Mouse (Mus musculus) heart, adult 2 months (tissue): ENCODE results near the gene Myo10.

Experiments used
- CTCF ChIP-seq: fragments of 200-600 bp; IDR thresholded peaks from 2 replicates; pipeline ENCODE4 v1.8.1; 2022; ENCODE audit warnings: antibody characterized with exemption, mild to moderate bottlenecking, moderate library complexity
- EP300 ChIP-seq: fragments of 200-500 bp; IDR thresholded peaks from 2 replicates; pipeline ENCODE4 v1.6.1; 2011; ENCODE audit warnings: low read depth, low read length, control low read depth; ENCODE audit not compliant: insufficient read depth
- POLR2A ChIP-seq: fragments of 200-500 bp; IDR thresholded peaks from 2 replicates; pipeline ENCODE4 v1.6.1; 2011; ENCODE audit warnings: mild to moderate bottlenecking, low read depth, low read length, control low read depth; ENCODE audit not compliant: insufficient read depth

DNA sequence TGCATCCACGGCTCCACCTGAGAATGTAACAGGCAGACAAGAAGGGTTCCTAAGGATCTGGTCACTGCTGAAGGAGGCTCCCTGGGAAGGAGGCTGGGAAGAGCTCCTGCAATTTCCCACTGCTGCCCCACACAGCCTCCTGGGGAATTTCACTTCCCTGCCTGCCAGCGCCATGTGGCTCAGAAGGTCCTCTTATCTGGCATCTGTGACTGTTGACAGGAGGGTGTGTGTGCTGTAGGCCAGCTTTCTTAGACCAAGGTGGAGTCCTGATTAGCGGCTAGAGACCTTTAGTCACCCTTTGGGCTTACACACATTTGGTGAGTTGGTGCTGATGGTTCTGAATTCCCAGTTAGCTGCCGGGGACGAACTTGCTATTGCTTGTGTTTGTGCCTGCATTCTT is 28.0 kb downstream of the Myo10 start:
- TF ChIP-seq CTCF = 0 out of 2 replicates have a peak, but pooled peaks have one; percentile 21
- TF ChIP-seq POLR2A = no peak
- TF ChIP-seq EP300 = peak; percentile 49; the same call in 1 of the 2 replicates
